ENCODE assay signal across 7 mouse cellular contexts in genomic region chr19:46518828-46519621, GRCm38 (mm10). TPM values are rescaled to one million over a fixed set of nuclear protein-coding genes. Genes with fewer than 3 reads are reported as not detected.
DNase-seq lines count a peak whose midpoint lies in the region; ATAC-seq lines count a peak whose summit lies in the region.

No protein-coding gene starts in this region.

- no peak overlapping the region for H3K9ac ChIP-seq in lung, embryonic 15.5 days
- H3K9ac ChIP-seq in forebrain, embryonic 13.5 days: no peak overlapping the region
- H3K9ac ChIP-seq in neural tube, embryonic 14.5 days (replicated peaks; ENCODE audit: low read depth, low read length): no peak overlapping the region; the same call in 1 of the 2 replicates

- ATAC-seq in lung, embryonic 15.5 days (ENCODE audit: borderline replicate concordance, extremely low read depth, low FRiP score, low TSS enrichment): no peak
- no peak for ATAC-seq in forebrain, embryonic 13.5 days
- peak; percentile 4; the same call in 1 of the 2 replicates for ATAC-seq in neural tube, embryonic 14.5 days (ENCODE audit: low read depth)

- no peaks in the 10 kb centered on the region for H3K27me3 ChIP-seq in lung, embryonic 15.5 days
- no peaks in the 10 kb centered on the region for H3K27me3 ChIP-seq in forebrain, embryonic 13.5 days
- H3K27me3 ChIP-seq in neural tube, embryonic 14.5 days (ENCODE audit: control insufficient read depth, insufficient read depth, low read length): no peaks in the 10 kb centered on the region

- no peak overlapping the region; the same call in 1 of the 2 replicates for H3K4me3 ChIP-seq in lung, embryonic 15.5 days
- no peak overlapping the region for H3K4me3 ChIP-seq in forebrain, embryonic 13.5 days
- H3K4me3 ChIP-seq in neural tube, embryonic 14.5 days (ENCODE audit: low read depth, low read length): no peak overlapping the region

- H3K36me3 ChIP-seq in lung, embryonic 15.5 days: peaks cover 26% of the 10 kb centered on the region
- peaks cover 26% of the 10 kb centered on the region for H3K36me3 ChIP-seq in forebrain, embryonic 13.5 days (ENCODE audit: poor library complexity, severe bottlenecking)
- H3K36me3 ChIP-seq in neural tube, embryonic 14.5 days (ENCODE audit: control insufficient read depth, insufficient read depth, low read length): peaks cover 18% of the 10 kb centered on the region

- peak overlapping the region; percentile 53 for H3K4me2 ChIP-seq in lung, embryonic 15.5 days
- peak overlapping the region; percentile 50 for H3K4me2 ChIP-seq in forebrain, embryonic 13.5 days
- H3K4me2 ChIP-seq in neural tube, embryonic 14.5 days (ENCODE audit: low read depth, low read length): peak overlapping the region; percentile 23; the same call in 1 of the 2 replicates

- peaks cover 66% of the 10 kb centered on the region for H3K4me1 ChIP-seq in lung, embryonic 15.5 days
- H3K4me1 ChIP-seq in forebrain, embryonic 13.5 days: peaks cover 39% of the 10 kb centered on the region
- peaks cover 26% of the 10 kb centered on the region for H3K4me1 ChIP-seq in neural tube, embryonic 14.5 days (ENCODE audit: control insufficient read depth, insufficient read depth, low read length)

- WGBS in lung, embryonic 15.5 days: 11% methylated on average over 5 of the region's 5 CpGs
- 17% methylated on average over 5 of the region's 5 CpGs for WGBS in forebrain, embryonic 13.5 days
- 14% methylated on average over 5 of the region's 5 CpGs for WGBS in neural tube, embryonic 14.5 days

- no peak for DNase-seq in lung, adult 18-20 months
- peak; percentile 42 for DNase-seq in kidney, postnatal 10 days
- DNase-seq in spleen, adult 18-20 months: no peak
- DNase-seq in frontal cortex, postnatal 10 days (ENCODE audit: low spot score in 2 of 2): no peak

- peak overlapping the region; percentile 71 for H3K27ac ChIP-seq in lung, embryonic 15.5 days
- peak overlapping the region; percentile 73; the same call in 1 of the 2 replicates for H3K27ac ChIP-seq in forebrain, embryonic 13.5 days
- no peak overlapping the region for H3K27ac ChIP-seq in neural tube, embryonic 14.5 days (ENCODE audit: low read depth, low read length)

- H3K9me3 ChIP-seq in lung, embryonic 15.5 days: no peaks in the 10 kb centered on the region
- H3K9me3 ChIP-seq in forebrain, embryonic 13.5 days (replicated peaks): no peaks in the 10 kb centered on the region
- no peaks in the 10 kb centered on the region for H3K9me3 ChIP-seq in neural tube, embryonic 14.5 days (ENCODE audit: control insufficient read depth, low read length)

RNA-seq across cellular contexts. Expression of gene Trim8, which starts 17.5 kb away (rescaled TPM):
- polyA plus RNA-seq in lung, embryonic 15.5 days (2015; fragmentation: Nextera tagmentation; extraction: Ambion mirVana): 22.2 and 27.8 TPM in 2 replicates
- polyA plus RNA-seq in forebrain, embryonic 13.5 days (2015; fragmentation: Nextera tagmentation; extraction: Ambion mirVana): 22.5 and 22.6 TPM in 2 replicates
- 32.2 and 37.5 TPM in 2 replicates for polyA plus RNA-seq in neural tube, embryonic 14.5 days (2014; fragmentation: Nextera tagmentation; extraction: Ambion mirVana)

RNA-seq across cellular contexts. Expression of gene Arl3, which starts 54.0 kb away (rescaled TPM):
- polyA plus RNA-seq in lung, embryonic 15.5 days (2015; fragmentation: Nextera tagmentation; extraction: Ambion mirVana): 115 and 119 TPM in 2 replicates
- 233 and 245 TPM in 2 replicates for polyA plus RNA-seq in forebrain, embryonic 13.5 days (2015; fragmentation: Nextera tagmentation; extraction: Ambion mirVana)
- 134 and 160 TPM in 2 replicates for polyA plus RNA-seq in neural tube, embryonic 14.5 days (2014; fragmentation: Nextera tagmentation; extraction: Ambion mirVana)

RNA-seq across cellular contexts. Expression of gene Sfxn2, which starts 54.1 kb away (rescaled TPM):
- polyA plus RNA-seq in lung, embryonic 15.5 days (2015; fragmentation: Nextera tagmentation; extraction: Ambion mirVana): 27.9 and 28.3 TPM in 2 replicates
- 12.4 and 13.2 TPM in 2 replicates for polyA plus RNA-seq in forebrain, embryonic 13.5 days (2015; fragmentation: Nextera tagmentation; extraction: Ambion mirVana)
- polyA plus RNA-seq in neural tube, embryonic 14.5 days (2014; fragmentation: Nextera tagmentation; extraction: Ambion mirVana): 10.5 and 10.7 TPM in 2 replicates
